Mouse (Mus musculus) lung, embryonic 16.5 days (tissue): ENCODE measurements around the gene Alyref. TPM values are rescaled to one million over a fixed set of nuclear protein-coding genes. Genes with fewer than 3 reads are reported as not detected.
A peak's percentile ranks its signal among the peaks of the same experiment; 100 is the strongest.
"Not testable (repeated sequence)": the region's sequence is repeated elsewhere in the genome, so short reads cannot be mapped to it uniquely, and the experiment has no call there.

ENCODE experiments used
- ATAC-seq: fragments of 200-750 bp; cut with Nextera tagmentation; 2 replicates; pipeline ENCODE4 v1.8.0; 2017; ENCODE audit warnings: low read depth, mild to moderate bottlenecking, moderate library complexity
- H3K27ac ChIP-seq: fragments of 300-500 bp; sonication (generic); 2 replicates; pipeline ENCODE4 v1.5.1; 2014; ENCODE audit warnings: mild to moderate bottlenecking, control low read depth, low read length
- H3K27me3 ChIP-seq: fragments of 300-500 bp; sonication (generic); 2 replicates; pipeline ENCODE4 v1.6.1; 2014; ENCODE audit warnings: low read depth, low read length, mixed read lengths; ENCODE audit not compliant: control insufficient read depth, insufficient read depth
- H3K36me3 ChIP-seq: fragments of 300-500 bp; sonication (generic); 2 replicates; pipeline ENCODE4 v1.6.1; 2014; ENCODE audit warnings: low read length; ENCODE audit not compliant: control insufficient read depth, insufficient read depth
- H3K4me1 ChIP-seq: fragments of 300-500 bp; sonication (generic); replicated peaks from 2 replicates; pipeline ENCODE4 v1.6.1; 2014; ENCODE audit warnings: low read length, mixed read lengths; ENCODE audit not compliant: control insufficient read depth, insufficient read depth
- H3K4me2 ChIP-seq: fragments of 300-500 bp; sonication (generic); 2 replicates; pipeline ENCODE4 v1.6.1; 2014; ENCODE audit warnings: low read depth, low read length, control low read depth
- H3K4me3 ChIP-seq: fragments of 300-500 bp; sonication (generic); 2 replicates; pipeline ENCODE4 v1.5.1; 2014; ENCODE audit warnings: mild to moderate bottlenecking, low read length, control low read depth
- H3K9ac ChIP-seq: fragments of 300-500 bp; sonication (generic); 2 replicates; pipeline ENCODE4 v1.6.1; 2014; ENCODE audit warnings: low read length, control low read depth
- H3K9me3 ChIP-seq: fragments of 300-500 bp; sonication (generic); 2 replicates; pipeline ENCODE4 v1.6.1; 2016; ENCODE audit warnings: low read length; ENCODE audit not compliant: control insufficient read depth
- WGBS: fragments of 180-500 bp; shearing (Covaris S2); extraction: QIAGEN DNeasy Blood & Tissue Kit; methylation state at CpG from one replicate; pipeline ENCODE4 v1.1.7; 2014; 5-methylcytosine and 5-hydroxymethylcytosine counted together
- polyA plus RNA-seq: library from polyadenylated mRNA; unstranded; fragments of >200 nt; fragmentation: Nextera tagmentation; extraction: Ambion mirVana; gene quantifications from 2 replicates; pipeline ENCODE4 v1.2.1, GENCODE M21; 2015

The Alyref gene
- polyA plus RNA-seq, 1 experiment from 2014 or later, result 266 TPM

GRCm38 (mm10) chr11:120583937-120584336 lies 14.2 kb downstream of the Alyref start:
- Histone ChIP-seq H3K36me3 (peaks cover 35% of the 10 kb centered on the region), H3K4me3 (no peak overlapping the region), H3K4me2 (no peak overlapping the region), H3K27me3 (no peaks in the 10 kb centered on the region), H3K9ac (no peak overlapping the region), H3K4me1 (peaks cover 20% of the 10 kb centered on the region), H3K27ac (no peak overlapping the region), H3K9me3 (peaks cover 5% of the 10 kb centered on the region)
- no peak for ATAC-seq
- 97% methylated on average over 1 of the region's 1 CpGs for WGBS

- Histone ChIP-seq H3K36me3 (peaks cover 37% of the 10 kb centered on the region), H3K4me1 (peaks cover 20% of the 10 kb centered on the region)
- ATAC-seq, H3K4me3 ChIP-seq, H3K4me2 ChIP-seq, H3K27me3 ChIP-seq, H3K9me3 ChIP-seq, H3K27ac ChIP-seq, H3K9ac ChIP-seq: not testable (repeated sequence)
- 85% methylated on average over 2 of the region's 2 CpGs for WGBS
Observed at GRCm38 (mm10) chr11:120582982-120583293, 15.2 kb downstream of the Alyref start.

DNA sequence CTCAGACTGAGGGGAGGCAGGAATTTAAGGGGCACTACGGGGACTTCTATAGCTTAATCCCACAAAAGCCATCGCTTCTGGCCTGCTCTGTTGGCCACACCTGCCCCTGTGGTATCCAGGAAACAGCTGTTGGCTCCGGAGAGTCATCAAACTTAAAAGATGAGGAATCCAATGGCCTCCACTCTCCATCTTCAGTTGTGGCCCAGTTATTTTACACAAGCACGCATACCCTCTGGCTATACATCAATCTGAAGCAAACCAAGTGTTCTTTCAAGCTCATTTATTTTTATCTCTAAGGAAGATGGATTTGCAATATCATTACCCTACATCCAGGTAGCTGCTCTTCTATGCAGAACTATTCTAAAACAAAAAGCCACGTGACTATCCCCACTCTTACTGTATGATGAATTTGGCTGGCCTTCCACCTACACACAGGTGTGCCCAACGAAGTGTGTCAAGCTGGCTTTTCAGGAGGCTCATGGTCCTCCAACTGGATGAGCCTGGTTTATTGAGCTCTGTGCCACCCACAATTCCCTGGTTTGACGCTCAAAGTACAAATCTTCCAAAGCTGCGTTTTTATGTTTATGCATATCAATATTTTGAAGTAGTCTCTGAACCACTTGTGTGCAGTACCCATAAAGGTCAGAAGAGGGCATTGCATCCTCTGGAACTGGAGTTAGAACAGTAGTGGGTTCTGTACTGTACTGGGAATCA lies 15.7 kb downstream of the Alyref start:
- Histone ChIP-seq H3K4me3 (peak overlapping the region; percentile 91), H3K9ac (peak overlapping the region; percentile 94)

DNA sequence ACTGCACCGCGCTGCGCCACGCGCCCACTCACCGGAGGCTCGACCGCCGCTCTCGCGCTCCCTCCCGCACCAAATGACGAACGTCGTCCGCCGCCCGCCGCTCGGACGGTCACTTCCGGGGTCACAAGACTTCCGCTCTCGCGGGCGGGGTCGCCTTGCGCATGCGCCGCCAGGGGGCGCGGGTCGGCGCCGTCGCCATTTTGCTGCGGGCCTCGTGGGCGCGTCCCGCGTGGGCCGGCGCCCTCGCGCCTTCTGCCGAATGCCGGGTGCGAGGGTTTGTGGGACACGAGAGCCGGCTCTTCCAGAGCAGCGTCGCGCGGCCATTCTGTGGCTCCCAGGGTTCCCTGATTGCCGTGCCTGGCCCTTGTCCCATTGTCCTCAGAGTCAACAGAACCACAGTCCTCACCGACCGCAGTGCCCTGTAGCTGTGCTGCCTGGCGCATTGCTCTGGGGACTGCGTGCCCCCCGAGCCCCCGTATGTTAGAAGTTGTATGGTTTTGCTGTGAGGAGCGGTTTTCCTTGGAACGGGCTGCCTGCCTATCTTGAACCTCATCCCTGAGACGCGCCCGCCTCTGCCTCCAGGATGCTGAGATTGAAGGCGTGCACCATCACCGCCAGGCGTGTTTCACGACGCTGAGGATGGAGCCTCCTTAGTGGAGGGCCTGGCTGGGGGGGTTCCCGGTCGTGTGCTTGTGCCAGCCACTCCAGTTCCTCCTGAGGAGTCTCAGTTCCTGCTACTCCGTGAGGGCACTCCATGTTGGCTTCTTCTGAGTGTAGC lies 16.5 kb downstream of the Alyref start, which contains the start of gene Arhgdia:
Gene Arhgdia (minus strand): TSS at position 135 of the 778 bp plus-strand sequence.
- peak; percentile 77 for ATAC-seq
- peaks cover 40% of the 10 kb centered on the region for H3K36me3 ChIP-seq
- WGBS, result 6% methylated on average over 63 of the region's 75 CpGs

More for the DNA sequence above, 15.7 kb downstream of the Alyref start:
- WGBS, result 75% methylated on average over 8 of the region's 8 CpGs
- peaks cover 5% of the 10 kb centered on the region for H3K9me3 ChIP-seq
- H3K27ac ChIP-seq, result peak overlapping the region; percentile 94
- peaks cover 20% of the 10 kb centered on the region for H3K4me1 ChIP-seq
- H3K4me2 ChIP-seq, result peak overlapping the region; percentile 92
- peaks cover 38% of the 10 kb centered on the region for H3K36me3 ChIP-seq
- ATAC-seq, result no peak
- H3K27me3 ChIP-seq, result no peaks in the 10 kb centered on the region

GRCm38 (mm10) chr11:120580871-120581331 lies 17.3 kb downstream of the Alyref start:
- WGBS, result under 1% methylated on average over 31 of the region's 44 CpGs
- ATAC-seq, result peak; percentile 56
- peaks cover 36% of the 10 kb centered on the region for H3K36me3 ChIP-seq

More for the DNA sequence above, 16.5 kb downstream of the Alyref start, which contains the start of gene Arhgdia:
- Histone ChIP-seq H3K4me2 (peak within 1 kb of the TSS; percentile 92), H3K9me3 (peaks cover 5% of the 10 kb centered on the region), H3K4me3 (peak within 1 kb of the TSS; percentile 91), H3K4me1 (peaks cover 20% of the 10 kb centered on the region), H3K27me3 (no peaks in the 10 kb centered on the region), H3K9ac (peak within 1 kb of the TSS; percentile 94), H3K27ac (peak within 1 kb of the TSS; percentile 94)

GRCm38 (mm10) chr11:120580190-120580589 lies 18.0 kb downstream of the Alyref start:
- no peak for ATAC-seq
- Histone ChIP-seq H3K4me1 (peaks cover 20% of the 10 kb centered on the region), H3K9me3 (peaks cover 5% of the 10 kb centered on the region), H3K9ac (peak overlapping the region; percentile 94), H3K36me3 (peaks cover 30% of the 10 kb centered on the region), H3K27me3 (no peaks in the 10 kb centered on the region), H3K4me2 (peak overlapping the region; percentile 74), H3K4me3 (peak overlapping the region; percentile 91), H3K27ac (peak overlapping the region; percentile 94)
- WGBS, result 39% methylated on average over 7 of the region's 7 CpGs

More at GRCm38 (mm10) chr11:120580871-120581331, 17.3 kb downstream of the Alyref start:
- Histone ChIP-seq H3K9ac (peak overlapping the region; percentile 94), H3K27ac (peak overlapping the region; percentile 94), H3K4me2 (peak overlapping the region; percentile 74), H3K9me3 (peaks cover 5% of the 10 kb centered on the region), H3K4me1 (peaks cover 20% of the 10 kb centered on the region), H3K4me3 (peak overlapping the region; percentile 91), H3K27me3 (no peaks in the 10 kb centered on the region)

GRCm38 (mm10) chr11:120579316-120580107 lies 18.7 kb downstream of the Alyref start:
- 44% methylated on average over 15 of the region's 15 CpGs for WGBS
- peak overlapping the region; percentile 94 for H3K9ac ChIP-seq
- 0 out of 2 replicates have a peak, but pooled peaks have one; percentile 5 for ATAC-seq
- H3K9me3 ChIP-seq, result peaks cover 5% of the 10 kb centered on the region
- H3K27ac ChIP-seq, result peak overlapping the region; percentile 94
- peaks cover 22% of the 10 kb centered on the region for H3K4me1 ChIP-seq
- H3K27me3 ChIP-seq, result no peaks in the 10 kb centered on the region
- peak overlapping the region; percentile 91 for H3K4me3 ChIP-seq
- peak overlapping the region; percentile 74 for H3K4me2 ChIP-seq
- peaks cover 29% of the 10 kb centered on the region for H3K36me3 ChIP-seq

GRCm38 (mm10) chr11:120578694-120579243 lies 19.4 kb downstream of the Alyref start:
- H3K4me1 ChIP-seq, result peaks cover 26% of the 10 kb centered on the region

More at GRCm38 (mm10) chr11:120578694-120579243, 19.4 kb downstream of the Alyref start:
- H3K9me3 ChIP-seq, result peaks cover 1% of the 10 kb centered on the region
- H3K36me3 ChIP-seq, result peaks cover 25% of the 10 kb centered on the region
- no peak for ATAC-seq
- no peak overlapping the region for H3K27ac ChIP-seq
- no peak overlapping the region for H3K4me2 ChIP-seq
- no peak overlapping the region for H3K9ac ChIP-seq
- H3K27me3 ChIP-seq, result no peaks in the 10 kb centered on the region
- H3K4me3 ChIP-seq, result no peak overlapping the region
- 75% methylated on average over 11 of the region's 11 CpGs for whole genome bisulfite sequencing
